Mouse (Mus musculus): ENCODE measurements around the gene Fam92b.

Fam92b gene

DNA sequence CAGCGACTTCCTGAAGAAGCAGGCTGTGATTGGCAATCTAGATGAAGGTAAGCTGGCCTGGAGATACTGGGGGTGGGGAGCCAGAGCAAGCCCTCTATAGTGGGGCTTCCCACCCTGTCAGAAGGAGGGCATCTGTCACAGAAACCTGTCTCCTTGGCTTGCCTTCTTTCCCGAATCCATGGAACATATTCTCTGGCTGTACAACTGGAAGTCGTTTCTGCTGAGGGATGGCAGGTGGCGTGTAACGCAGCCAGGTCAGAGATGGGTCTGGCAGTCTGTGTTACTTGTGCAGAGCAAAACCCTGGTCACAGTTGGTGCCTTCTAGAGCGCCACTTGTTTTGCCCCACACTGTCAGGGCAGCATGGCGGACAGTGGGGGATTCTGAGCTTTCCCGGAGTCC is 16.9 kb downstream of the Fam92b start:
- no peak for DNase-seq (ENCODE audit: low read depth, low spot score)

- no peak for DNase-seq (ENCODE audit: low read depth, low spot score)
Measured at GRCm38 (mm10) chr8:120152636-120153035, 24.6 kb downstream of the Fam92b start.

GRCm38 (mm10) chr8:120151151-120151550 is 26.1 kb downstream of the Fam92b start:
- DNase-seq (ENCODE audit: low read depth, low spot score), result no peak

- DNase-seq (ENCODE audit: low read depth, low spot score), result no peak
Measured at GRCm38 (mm10) chr8:120150028-120150427, 27.2 kb downstream of the Fam92b start.

DNA sequence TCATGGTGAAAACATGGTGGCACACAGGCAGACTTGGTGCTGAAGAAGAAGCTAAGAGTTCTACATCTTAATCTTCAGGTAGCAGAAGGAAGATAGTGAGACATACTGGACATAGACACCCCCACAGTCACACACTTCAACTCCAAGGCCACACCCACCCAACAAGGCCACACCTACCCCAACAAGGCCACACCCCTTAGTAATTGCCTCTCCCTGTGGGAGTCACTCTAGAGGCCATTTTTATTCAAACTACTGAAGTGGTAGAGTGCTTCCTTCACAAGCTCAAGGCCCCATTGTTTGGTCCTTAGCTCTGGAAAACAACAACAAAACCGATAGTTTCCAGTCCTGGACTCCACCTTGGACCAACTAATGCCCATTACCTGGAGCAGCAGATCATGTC is 31.2 kb downstream of the Fam92b start:
- no peak for DNase-seq (ENCODE audit: low read depth, low spot score)

- DNase-seq (ENCODE audit: low read depth, low spot score), result no peak
Measured at GRCm38 (mm10) chr8:120144652-120145301, 32.5 kb downstream of the Fam92b start.

- DNase-seq (ENCODE audit: low read depth, low spot score), result no peak
Measured at GRCm38 (mm10) chr8:120143911-120144651, 33.2 kb downstream of the Fam92b start.

GRCm38 (mm10) chr8:120140769-120141168 is 36.5 kb downstream of the Fam92b start:
- no peak for DNase-seq (ENCODE audit: low read depth, low spot score)

DNA sequence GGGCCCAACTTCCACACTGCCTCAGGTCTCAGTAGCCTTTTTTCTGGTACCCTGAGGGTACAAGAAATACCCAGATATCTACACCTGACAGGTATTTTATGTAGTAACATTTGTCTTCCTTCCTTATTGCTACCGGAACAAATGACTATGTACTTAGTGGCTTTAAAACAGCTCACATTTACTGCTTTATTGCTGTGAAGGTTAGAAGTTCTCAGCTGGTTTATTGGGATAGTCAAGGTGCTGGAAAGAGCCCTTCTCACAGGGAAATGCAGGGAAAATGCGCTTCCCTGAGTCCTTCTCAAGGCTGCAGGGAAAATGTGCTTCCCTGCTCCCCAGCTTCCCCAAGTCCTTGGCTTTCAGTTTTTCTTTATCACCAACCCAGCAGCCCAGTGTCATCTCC is 38.3 kb downstream of the Fam92b start:
- DNase-seq (ENCODE audit: low read depth, low spot score), result no peak

GRCm38 (mm10) chr8:120136618-120137017 is 40.6 kb downstream of the Fam92b start:
- no peak for DNase-seq (ENCODE audit: low read depth, low spot score)

DNA sequence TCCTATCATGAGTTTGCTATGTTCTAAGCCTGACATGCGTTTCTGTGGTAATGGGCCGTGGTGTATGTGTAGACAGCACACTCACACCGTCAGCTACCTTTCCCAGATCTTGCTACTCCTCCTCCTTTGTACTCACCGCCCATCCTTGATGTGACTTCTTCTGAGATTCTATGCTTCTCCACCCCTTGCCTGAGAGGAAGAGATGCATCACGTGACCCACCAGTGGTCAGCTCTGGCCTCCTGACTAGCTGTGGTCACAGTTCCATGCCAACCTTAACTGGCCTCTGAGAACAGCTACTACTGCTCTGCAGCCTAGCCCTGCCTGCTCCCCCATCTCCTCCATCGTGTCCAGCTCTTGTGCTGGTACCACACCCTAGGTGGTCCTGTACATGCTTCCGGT is 41.6 kb downstream of the Fam92b start:
- DNase-seq (ENCODE audit: low read depth, low spot score), result no peak

DNA sequence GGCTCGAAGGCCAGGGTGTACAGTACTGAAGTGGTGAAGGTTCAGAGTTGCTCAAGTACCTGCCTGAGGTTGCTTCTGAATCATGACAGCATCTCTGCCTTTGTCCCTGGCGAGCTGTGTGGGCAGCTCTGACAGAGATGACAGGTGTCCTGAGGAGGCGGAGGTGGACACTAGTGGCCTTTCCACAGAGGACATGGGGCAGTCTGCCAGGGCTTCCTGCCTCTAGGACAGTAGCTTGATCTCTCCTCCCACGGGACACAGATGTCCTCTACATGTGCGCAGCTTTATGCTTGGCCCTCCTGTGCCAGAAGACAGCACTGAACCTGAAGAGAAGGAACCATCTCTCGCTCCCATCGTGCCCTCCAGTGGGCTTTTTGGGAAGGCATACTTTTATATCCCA is 44.1 kb downstream of the Fam92b start:
- no peak for DNase-seq (ENCODE audit: low read depth, low spot score)

DNA sequence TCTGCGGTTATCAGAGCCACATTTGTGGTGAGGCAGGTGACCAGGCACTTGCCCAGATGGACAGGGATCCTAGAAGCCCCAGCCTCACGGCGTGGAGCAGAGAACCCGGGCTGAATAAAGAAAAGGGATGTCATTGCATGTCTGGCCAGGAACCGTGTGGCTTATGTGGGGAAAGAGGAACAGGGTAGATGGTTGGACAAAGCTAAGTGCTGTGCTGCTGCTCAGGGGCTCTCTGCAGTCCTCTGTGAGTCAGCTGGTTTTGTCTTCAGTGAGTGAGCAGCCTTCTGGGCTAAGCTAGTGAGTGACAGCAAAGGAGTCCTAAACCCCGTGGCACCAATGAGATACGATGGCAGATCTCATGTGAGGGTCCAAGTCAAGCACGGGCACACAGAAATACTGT is 46.1 kb downstream of the Fam92b start:
- no peak for DNase-seq (ENCODE audit: low read depth, low spot score)

DNA sequence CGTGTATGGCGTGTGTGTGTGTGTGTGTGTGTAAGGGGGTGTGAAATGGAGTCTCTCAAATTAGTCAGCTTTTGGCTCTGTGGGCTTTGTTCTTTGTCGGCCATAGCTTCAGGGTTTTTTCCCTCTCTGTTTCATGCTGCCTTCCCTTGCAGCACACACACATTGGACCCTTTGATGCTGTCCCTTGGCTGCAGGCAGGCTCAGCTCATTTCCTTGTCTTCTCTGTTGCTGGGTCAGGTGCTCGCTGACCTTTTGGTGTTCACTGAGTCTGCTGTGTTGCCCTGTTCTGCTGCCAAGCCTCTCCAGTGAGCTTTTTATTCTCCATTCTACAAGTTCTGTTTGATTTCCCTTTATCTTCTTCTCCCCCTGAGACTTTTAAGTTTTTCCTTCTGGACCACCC is 47.7 kb downstream of the Fam92b start:
- no peak for DNase-seq (ENCODE audit: low read depth, low spot score)

DNA sequence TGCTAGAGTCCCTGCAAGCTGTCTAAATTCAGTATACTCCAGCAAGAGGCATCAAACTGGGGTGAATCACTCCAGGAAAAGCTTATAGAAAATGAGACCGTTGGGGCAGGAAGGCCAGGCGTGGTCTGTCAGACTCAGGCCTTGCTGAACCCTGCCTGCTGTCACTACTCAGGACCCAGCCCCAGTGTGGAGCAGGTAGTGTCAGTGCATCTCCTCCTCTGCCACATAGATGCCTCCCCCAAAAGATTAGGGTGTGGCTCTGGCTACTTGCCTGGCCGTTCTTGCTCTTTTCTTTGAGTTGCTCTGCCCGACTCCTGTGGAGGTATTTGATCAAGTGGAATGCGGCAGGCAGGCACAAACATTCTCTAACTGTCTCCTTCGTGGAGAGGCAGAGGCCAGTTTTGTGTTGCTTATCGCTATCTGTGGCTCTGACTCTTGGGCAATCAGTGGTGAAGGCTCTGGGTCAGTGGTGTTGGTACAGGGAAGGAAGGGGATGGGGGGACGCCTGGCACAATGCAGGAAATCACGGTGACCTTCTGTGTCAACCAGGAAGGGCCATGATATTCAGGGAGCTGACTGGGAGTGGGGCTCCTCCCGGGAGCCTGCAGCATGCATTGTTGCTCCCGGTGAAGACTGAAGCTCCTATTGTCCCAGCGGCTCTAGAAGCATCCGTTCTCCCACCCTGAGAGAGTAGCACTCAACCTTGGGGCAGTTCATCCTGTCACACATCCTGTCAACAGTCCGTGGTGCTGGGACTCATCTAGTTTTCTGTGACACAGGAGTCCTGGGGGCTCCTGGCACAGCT is 50.7 kb downstream of the Fam92b start:
- no peak for DNase-seq (ENCODE audit: low read depth, low spot score)

DNA sequence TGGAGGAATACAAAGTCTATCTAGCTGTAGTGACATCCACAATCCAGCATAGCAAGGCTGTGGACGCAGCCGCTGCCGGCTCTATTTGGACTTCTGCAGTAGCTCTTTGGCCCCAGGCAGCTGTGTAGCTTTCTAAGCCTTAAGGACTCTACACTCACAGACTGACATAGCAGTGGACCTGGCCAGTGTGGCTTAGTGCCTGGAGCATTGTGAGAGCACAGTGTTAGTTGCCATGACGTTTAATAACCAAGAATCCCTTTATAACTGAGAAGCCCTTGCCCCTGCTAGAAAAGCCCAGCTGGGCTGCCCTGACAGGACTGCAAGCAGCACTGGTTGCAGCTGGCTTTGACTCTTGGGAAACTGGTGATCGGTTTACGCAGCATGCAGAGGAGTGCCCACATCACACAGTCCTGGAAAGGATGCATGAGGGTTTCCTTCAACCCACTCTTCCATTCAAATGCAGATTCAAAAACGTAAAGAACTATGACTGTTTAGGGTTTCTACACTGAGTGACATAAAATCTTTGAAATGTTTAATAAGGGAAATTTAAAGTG is 52.4 kb downstream of the Fam92b start:
- no peak for DNase-seq (ENCODE audit: low read depth, low spot score)

- DNase-seq (ENCODE audit: low read depth, low spot score), result no peak
Measured at GRCm38 (mm10) chr8:120124261-120124660, 53.0 kb downstream of the Fam92b start.

- no peak for DNase-seq (ENCODE audit: low read depth, low spot score)
Measured at GRCm38 (mm10) chr8:120120951-120121350, 56.3 kb downstream of the Fam92b start.

DNA sequence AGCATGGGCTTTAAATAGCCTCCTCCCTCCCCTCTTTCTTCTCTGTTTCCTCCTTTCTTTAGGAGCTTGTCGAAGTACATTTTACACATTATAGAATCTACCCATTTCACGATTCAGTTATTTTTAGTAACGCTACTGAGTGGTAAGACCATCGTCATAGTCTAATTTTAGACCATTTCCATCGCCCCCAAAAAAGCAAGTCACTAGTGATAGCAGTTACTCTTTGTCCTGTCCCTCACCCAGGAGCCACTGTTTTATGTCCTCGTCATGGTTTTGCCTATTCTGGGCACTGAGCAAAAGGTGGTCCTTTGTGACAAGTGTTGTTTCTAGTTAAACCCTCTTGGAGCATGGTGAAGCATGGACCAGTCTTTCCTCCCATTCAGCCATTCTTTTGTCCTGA is 57.3 kb downstream of the Fam92b start:
- no peak for DNase-seq (ENCODE audit: low read depth, low spot score)

GRCm38 (mm10) chr8:120119429-120119828 is 57.8 kb downstream of the Fam92b start:
- no peak for DNase-seq (ENCODE audit: low read depth, low spot score)

DNA sequence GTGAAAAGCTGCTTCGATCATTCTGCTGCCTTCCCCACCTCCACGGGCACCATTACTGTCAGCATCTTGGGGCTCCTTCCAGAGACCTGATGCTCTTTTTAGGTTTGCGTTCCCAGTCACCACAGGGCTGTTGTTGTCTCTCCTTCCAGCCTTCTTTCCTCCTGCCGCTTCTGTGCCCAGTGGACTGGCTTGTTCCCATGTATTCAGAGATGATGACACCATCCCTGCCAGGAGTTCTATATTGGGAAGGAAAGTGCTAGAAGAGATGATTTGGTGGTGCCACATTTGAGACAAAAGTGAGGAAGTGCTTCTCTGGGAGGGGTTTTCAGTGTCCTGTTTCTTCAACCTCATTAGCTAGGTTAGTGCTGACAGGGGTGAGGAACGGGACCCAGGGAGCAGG is 58.4 kb downstream of the Fam92b start:
- no peak for DNase-seq (ENCODE audit: low read depth, low spot score)

- DNase-seq (ENCODE audit: low read depth, low spot score), result no peak
Measured at GRCm38 (mm10) chr8:120118162-120118561, 59.1 kb downstream of the Fam92b start.
